Mouse (Mus musculus) kidney, adult 2 months (tissue): ENCODE data around the gene Tiprl. TPM values are rescaled to one million over a fixed set of nuclear protein-coding genes. Genes with fewer than 3 reads are reported as not detected.

Source experiments
- DNase-seq: peaks from one replicate; pipeline ENCODE4 v3.0.0; 2021
- H3K27ac ChIP-seq: fragments of 200-500 bp; 2 replicates; pipeline ENCODE4 v1.5.1; 2012; ENCODE audit warnings: low read depth, low read length, control low read depth, inconsistent platforms; ENCODE audit not compliant: insufficient read depth
- H3K27me3 ChIP-seq: fragments of 200-500 bp; replicated peaks from 2 replicates; pipeline ENCODE4 v1.6.1; 2012; ENCODE audit warnings: mild to moderate bottlenecking, moderate library complexity, low read length, inconsistent platforms; ENCODE audit not compliant: control insufficient read depth, insufficient read depth
- H3K36me3 ChIP-seq: fragments of 200-500 bp; 2 replicates; pipeline ENCODE4 v1.6.1; 2012; ENCODE audit warnings: mild to moderate bottlenecking, moderate library complexity, low read length, inconsistent platforms; ENCODE audit not compliant: control insufficient read depth, insufficient read depth
- H3K4me1 ChIP-seq: fragments of 200-500 bp; 2 replicates; pipeline ENCODE4 v1.6.1; 2011; ENCODE audit warnings: low read length; ENCODE audit not compliant: control insufficient read depth, insufficient read depth
- H3K4me3 ChIP-seq: fragments of 200-500 bp; 2 replicates; pipeline ENCODE4 v1.5.1; 2011; ENCODE audit warnings: mild to moderate bottlenecking, low read depth, low read length, control low read depth; ENCODE audit not compliant: insufficient read depth
- CTCF ChIP-seq: fragments of 200-500 bp; conservative IDR thresholded peaks from 2 replicates; pipeline ENCODE4 v1.5.1; 2011; ENCODE audit warnings: low read depth, mild to moderate bottlenecking, control low read depth, low read length, moderate library complexity, mixed read lengths; ENCODE audit not compliant: insufficient read depth, insufficient read length
- POLR2A ChIP-seq: fragments of 200-500 bp; IDR thresholded peaks from one replicate; pipeline ENCODE4 v1.6.1; 2011; ENCODE audit warnings: low read depth, low read length, control low read depth
- WGBS: fragments of 180-500 bp; shearing (Covaris S2); methylation state at CpG from one replicate; pipeline ENCODE4 v1.1.7; 2018; 5-methylcytosine and 5-hydroxymethylcytosine counted together
- polyA plus RNA-seq: library from polyadenylated mRNA; depleted of rRNA; stranded (reverse); fragments of >200 nt; gene quantifications from 2 replicates; pipeline ENCODE4 v1.2.3, GENCODE M21; 2012

Tiprl gene
- polyA plus RNA-seq, 1 experiment: 21.0 TPM

DNA sequence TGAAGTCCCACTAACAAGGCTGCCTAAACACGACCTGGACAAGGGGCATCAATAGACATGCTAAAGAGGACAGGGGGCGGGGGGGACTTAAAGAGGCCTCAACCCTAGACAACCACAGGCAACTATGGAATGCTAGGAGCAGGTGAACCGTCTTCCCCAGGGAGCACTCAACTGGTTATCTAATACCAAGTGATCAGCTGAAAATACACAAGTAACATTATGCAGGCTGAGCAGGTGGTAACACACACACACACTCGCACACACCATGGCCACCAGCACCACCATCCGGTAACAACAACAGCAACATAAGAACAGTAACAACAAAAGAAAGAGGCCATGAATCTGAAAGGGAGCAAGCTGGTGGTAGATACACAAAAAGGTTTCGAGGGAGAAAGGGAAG is 46.7 kb downstream of the Tiprl start:
- no peak overlapping the region for H3K27ac ChIP-seq
- H3K27me3 ChIP-seq: no peaks in the 10 kb centered on the region
- WGBS: 84% methylated on average over 6 of the region's 6 CpGs
- H3K36me3 ChIP-seq: no peaks in the 10 kb centered on the region; the same call in 1 of the 2 replicates
- H3K4me1 ChIP-seq: peaks cover 15% of the 10 kb centered on the region
- no peak overlapping the region for H3K4me3 ChIP-seq
- no peak for DNase-seq
- TF ChIP-seq POLR2A (no peak), CTCF (no peak)

DNA sequence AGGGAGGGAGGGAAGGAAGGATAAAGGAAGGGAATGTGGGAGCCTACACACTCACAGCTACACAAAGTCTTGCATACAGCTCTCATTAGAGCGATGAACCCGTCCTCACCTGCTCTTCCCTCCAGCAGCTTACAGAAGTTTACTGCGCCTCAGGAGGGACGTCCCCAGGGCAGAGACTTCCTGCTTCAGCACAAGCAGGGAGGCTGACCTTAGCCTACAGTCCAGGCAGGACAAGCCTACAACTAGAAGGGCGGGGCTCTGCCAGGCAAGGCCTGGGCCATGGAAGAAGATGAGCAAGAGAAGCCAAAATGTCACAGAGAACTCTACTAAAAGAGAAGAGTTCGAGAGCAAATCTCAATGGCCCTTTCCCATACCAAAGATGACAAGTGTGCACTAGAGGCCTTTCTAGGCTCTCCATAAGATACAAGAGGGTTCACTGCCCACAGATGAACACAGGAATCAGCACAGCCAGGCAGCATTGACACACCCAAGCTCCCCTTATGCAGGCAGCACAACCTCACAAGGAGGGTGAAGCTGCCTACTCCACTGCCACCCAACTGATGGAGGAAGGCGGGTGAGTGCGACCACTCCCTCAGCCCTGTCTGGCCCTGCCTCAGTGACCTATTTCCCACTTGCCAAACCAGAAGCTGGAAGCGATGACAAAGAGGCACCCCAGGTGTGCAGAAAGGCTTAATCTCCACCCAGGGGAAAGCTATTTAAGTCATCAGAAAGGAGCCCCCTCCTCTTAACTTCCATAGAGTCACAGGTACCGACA is 47.8 kb downstream of the Tiprl start:
- H3K36me3 ChIP-seq: no peaks in the 10 kb centered on the region; the same call in 1 of the 2 replicates
- H3K27ac ChIP-seq: no peak overlapping the region
- no peaks in the 10 kb centered on the region for H3K27me3 ChIP-seq
- peak; percentile 19 for DNase-seq
- H3K4me3 ChIP-seq: no peak overlapping the region
- peaks cover 10% of the 10 kb centered on the region; the same call in 1 of the 2 replicates for H3K4me1 ChIP-seq
- WGBS: 72% methylated on average over 10 of the region's 10 CpGs
- TF ChIP-seq CTCF: no peak
- TF ChIP-seq POLR2A: no peak

DNA sequence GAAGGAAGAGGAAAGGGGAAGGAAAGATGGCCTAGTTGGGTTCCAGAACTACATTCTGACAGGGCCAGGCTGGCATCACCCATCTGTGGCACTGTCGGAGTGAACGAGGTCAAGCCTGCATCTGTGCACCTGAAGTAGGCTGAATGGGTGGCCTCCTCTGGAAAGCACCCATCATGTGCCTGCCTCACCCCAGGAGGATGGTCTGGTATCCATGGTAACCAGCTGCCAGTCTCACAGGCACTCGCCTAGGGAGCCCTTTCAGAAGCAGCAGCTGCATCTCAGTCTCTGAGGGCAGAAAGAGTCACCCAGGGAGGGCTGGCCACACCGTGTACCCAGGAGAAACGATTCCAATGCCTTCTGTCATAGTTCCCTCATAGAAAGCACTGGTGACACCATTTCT is 49.4 kb downstream of the Tiprl start:
- H3K36me3 ChIP-seq: no peaks in the 10 kb centered on the region; the same call in 1 of the 2 replicates
- TF ChIP-seq CTCF (no peak), POLR2A (no peak)
- 66% methylated on average over 5 of the region's 5 CpGs for WGBS
- H3K27ac ChIP-seq: no peak overlapping the region
- H3K4me1 ChIP-seq: peaks cover 7% of the 10 kb centered on the region; the same call in 1 of the 2 replicates
- no peak overlapping the region for H3K4me3 ChIP-seq
- H3K27me3 ChIP-seq: no peaks in the 10 kb centered on the region
- no peak for DNase-seq

DNA sequence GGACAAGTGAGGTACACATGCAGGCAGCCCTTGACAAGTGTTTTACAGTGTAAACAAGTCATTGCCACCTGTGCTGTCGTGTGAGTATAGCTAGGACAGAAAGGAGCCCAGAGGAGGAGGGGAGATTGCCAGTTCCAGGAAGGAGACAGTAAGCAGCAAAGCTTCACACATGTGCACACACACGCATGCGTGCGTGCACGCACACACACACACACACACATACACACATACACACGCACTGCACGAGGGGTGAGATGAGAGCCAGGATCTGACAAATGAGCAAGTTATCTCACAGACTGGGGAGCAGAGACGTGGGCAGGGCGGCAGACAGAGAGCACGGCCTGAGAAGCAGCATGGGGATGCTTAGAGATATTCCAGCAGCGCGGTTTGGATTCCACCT is 50.3 kb downstream of the Tiprl start:
- WGBS: 94% methylated on average over 12 of the region's 12 CpGs
- Histone ChIP-seq H3K36me3 (no peaks in the 10 kb centered on the region; the same call in 1 of the 2 replicates), H3K27me3 (no peaks in the 10 kb centered on the region), H3K4me1 (0 out of 2 replicates have a peak, but pooled peaks cover 3% of the 10 kb centered on the region), H3K4me3 (no peak overlapping the region), H3K27ac (no peak overlapping the region)
- no peak for TF ChIP-seq POLR2A
- no peak for TF ChIP-seq CTCF
- no peak for DNase-seq

DNA sequence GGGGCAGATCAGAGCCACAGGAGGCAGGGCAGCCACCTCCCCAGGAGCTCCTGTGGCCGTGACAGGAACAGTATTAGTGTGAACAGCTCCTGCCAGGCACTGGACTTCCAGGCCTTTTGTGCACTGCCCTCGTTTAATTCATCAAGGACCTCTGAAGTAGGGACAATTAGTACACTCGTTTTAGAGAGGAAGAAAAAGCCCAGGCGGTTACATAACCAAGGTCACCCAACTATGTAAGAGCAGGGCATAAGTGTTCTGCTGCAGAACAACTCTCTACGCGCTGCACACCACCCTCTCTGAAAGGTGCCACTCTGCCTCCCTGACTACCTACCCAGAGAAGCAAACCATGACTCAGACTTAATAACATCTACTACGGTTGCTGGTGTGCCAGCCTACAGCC is 51.7 kb downstream of the Tiprl start:
- WGBS: 60% methylated on average over 7 of the region's 7 CpGs
- Histone ChIP-seq H3K4me3 (no peak overlapping the region), H3K27ac (peak overlapping the region; percentile 36), H3K4me1 (0 out of 2 replicates have a peak, but pooled peaks cover 3% of the 10 kb centered on the region), H3K36me3 (no peaks in the 10 kb centered on the region; the same call in 1 of the 2 replicates), H3K27me3 (no peaks in the 10 kb centered on the region)
- peak; percentile 54 for DNase-seq
- TF ChIP-seq POLR2A (no peak), CTCF (no peak)

DNA sequence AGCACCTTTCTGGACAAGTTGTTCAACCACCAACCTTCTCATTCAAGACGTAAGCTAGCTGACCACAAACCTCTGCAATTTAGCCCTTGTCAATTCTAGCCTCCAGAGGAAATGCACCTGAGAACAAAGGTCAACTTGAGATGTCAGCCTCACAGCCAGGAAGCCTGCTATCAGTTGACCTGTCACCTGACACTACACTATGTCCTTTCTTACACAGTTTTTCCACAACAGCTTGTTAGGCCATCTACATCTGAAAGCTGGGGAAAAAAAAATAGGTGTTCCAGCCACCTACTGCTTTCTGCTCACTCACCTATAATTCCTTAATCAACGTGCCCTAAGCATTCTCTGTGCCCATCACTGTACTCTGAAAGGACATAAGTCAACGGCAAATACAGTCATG is 52.6 kb downstream of the Tiprl start:
- Histone ChIP-seq H3K27ac (no peak overlapping the region), H3K4me1 (0 out of 2 replicates have a peak, but pooled peaks cover 3% of the 10 kb centered on the region), H3K4me3 (no peak overlapping the region), H3K27me3 (no peaks in the 10 kb centered on the region), H3K36me3 (no peaks in the 10 kb centered on the region; the same call in 1 of the 2 replicates)
- TF ChIP-seq POLR2A (no peak), CTCF (no peak)
- 81% methylated on average over 3 of the region's 3 CpGs for WGBS
- DNase-seq: no peak

DNA sequence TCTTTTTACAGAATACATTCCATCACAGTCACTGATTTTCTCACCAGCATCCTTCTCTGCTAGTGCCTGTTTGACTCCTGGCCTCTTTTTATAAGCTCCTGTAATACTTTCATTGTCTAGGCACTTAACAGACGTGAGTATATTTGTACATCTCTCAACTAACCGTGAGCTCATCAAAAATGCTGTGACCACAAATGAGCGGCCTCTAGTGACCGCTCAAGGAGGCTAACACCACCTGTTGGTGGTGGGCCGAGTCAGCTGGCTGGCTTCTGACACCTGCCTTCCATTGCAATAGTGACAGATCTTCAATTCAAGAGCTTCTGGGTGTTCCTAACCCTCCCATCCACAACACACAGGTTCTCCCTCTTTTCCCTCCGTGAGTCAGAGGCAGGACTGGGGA is 53.4 kb downstream of the Tiprl start:
- no peak for DNase-seq

More for the DNA sequence above, 53.4 kb downstream of the Tiprl start:
- no peak for TF ChIP-seq POLR2A
- no peak for TF ChIP-seq CTCF
- H3K27me3 ChIP-seq: no peaks in the 10 kb centered on the region
- no peak overlapping the region for H3K27ac ChIP-seq
- H3K36me3 ChIP-seq: no peaks in the 10 kb centered on the region; the same call in 1 of the 2 replicates
- WGBS: 83% methylated on average over 6 of the region's 6 CpGs
- no peak overlapping the region for H3K4me3 ChIP-seq
- H3K4me1 ChIP-seq: 0 out of 2 replicates have a peak, but pooled peaks cover 3% of the 10 kb centered on the region
